Mouse (Mus musculus) lung, postnatal 0 days (tissue): ENCODE data around the gene 4931428F04Rik.

Experiments used
- CTCF ChIP-seq: IDR thresholded peaks from 2 replicates; pipeline ENCODE4 v1.5.1; 2016; ENCODE audit warnings: antibody characterized with exemption, mild to moderate bottlenecking
- EP300 ChIP-seq: IDR thresholded peaks from 2 replicates; pipeline ENCODE4 v1.6.1; 2016; ENCODE audit warnings: antibody characterized with exemption, mild to moderate bottlenecking, control low read depth

- 0 out of 2 replicates have a peak, but pooled peaks have one; percentile 6 for TF ChIP-seq CTCF
- no peak for TF ChIP-seq EP300
Observed at GRCm38 (mm10) chr8:105254966-105255350, 34.7 kb downstream of the 4931428F04Rik start, which contains the start of gene B3gnt9.
